Mouse (Mus musculus): Measurements from ENCODE around the gene Sppl3. TPM values are rescaled to one million over a fixed set of nuclear protein-coding genes. Genes with fewer than 3 reads are reported as not detected.

Sppl3 gene
- total and polyA plus RNA-seq, 2 experiments from 2014 or later, result 37.1 to 153 TPM

GRCm38 (mm10) chr5:115145976-115146746 lies 135.2 kb downstream of the Sppl3 start:
- Histone ChIP-seq H3K27me3 (ENCODE audit: insufficient read depth, low read length) (no peaks in the 10 kb centered on the region), H3K4me3 (ENCODE audit: low read depth, low read length) (no peak overlapping the region), H3K9me3 (ENCODE audit: low read length) (no peaks in the 10 kb centered on the region), H3K9ac (replicated peaks; ENCODE audit: low read length, poor library complexity, severe bottlenecking) (no peak overlapping the region), H3K27ac (ENCODE audit: low read depth, low read length) (no peak overlapping the region), H3K4me2 (ENCODE audit: low read depth, low read length, poor library complexity, severe bottlenecking) (no peak overlapping the region), H3K4me1 (ENCODE audit: insufficient read depth, low read length) (no peaks in the 10 kb centered on the region), H3K36me3 (ENCODE audit: insufficient read depth, low read length) (peaks cover 59% of the 10 kb centered on the region)
- TF ChIP-seq CTCF (IDR thresholded peaks at IDR 0.05), result no peak
- WGBS, result 88% methylated on average over 6 of the region's 6 CpGs
- no peak for DNase-seq (ENCODE audit: low spot score)
- ATAC-seq (ENCODE audit: low FRiP score), result no peak

GRCm38 (mm10) chr5:115146747-115147130 lies 135.8 kb downstream of the Sppl3 start:
- Histone ChIP-seq H3K36me3 (ENCODE audit: insufficient read depth, low read length) (peaks cover 59% of the 10 kb centered on the region), H3K27me3 (ENCODE audit: insufficient read depth, low read length) (no peaks in the 10 kb centered on the region), H3K27ac (ENCODE audit: low read depth, low read length) (no peak overlapping the region), H3K4me1 (ENCODE audit: insufficient read depth, low read length) (no peaks in the 10 kb centered on the region), H3K4me2 (ENCODE audit: low read depth, low read length, poor library complexity, severe bottlenecking) (no peak overlapping the region), H3K9me3 (ENCODE audit: low read length) (no peaks in the 10 kb centered on the region), H3K9ac (replicated peaks; ENCODE audit: low read length, poor library complexity, severe bottlenecking) (no peak overlapping the region), H3K4me3 (ENCODE audit: low read depth, low read length) (no peak overlapping the region)
- ATAC-seq (ENCODE audit: low FRiP score), result no peak
- DNase-seq (ENCODE audit: low spot score), result no peak
- no peak for TF ChIP-seq CTCF (IDR thresholded peaks at IDR 0.05)

GRCm38 (mm10) chr5:115147388-115147787 lies 136.5 kb downstream of the Sppl3 start:
- Histone ChIP-seq H3K36me3 (ENCODE audit: insufficient read depth, low read length) (peaks cover 59% of the 10 kb centered on the region), H3K4me2 (ENCODE audit: low read depth, low read length, poor library complexity, severe bottlenecking) (no peak overlapping the region), H3K27ac (ENCODE audit: low read depth, low read length) (no peak overlapping the region), H3K9ac (replicated peaks; ENCODE audit: low read length, poor library complexity, severe bottlenecking) (no peak overlapping the region), H3K27me3 (ENCODE audit: insufficient read depth, low read length) (no peaks in the 10 kb centered on the region), H3K4me3 (ENCODE audit: low read depth, low read length) (no peak overlapping the region), H3K4me1 (ENCODE audit: insufficient read depth, low read length) (no peaks in the 10 kb centered on the region), H3K9me3 (ENCODE audit: low read length) (no peaks in the 10 kb centered on the region)
- 99% methylated on average over 3 of the region's 3 CpGs for WGBS
- DNase-seq (ENCODE audit: low spot score) (no peak), ATAC-seq (ENCODE audit: low FRiP score) (no peak)
- no peak for TF ChIP-seq CTCF (IDR thresholded peaks at IDR 0.05)

- H3K4me1 ChIP-seq (ENCODE audit: insufficient read depth, low read length), result no peaks in the 10 kb centered on the region
- no peaks in the 10 kb centered on the region for H3K9me3 ChIP-seq (ENCODE audit: low read length)
- TF ChIP-seq CTCF (IDR thresholded peaks at IDR 0.05), result no peak
- H3K27me3 ChIP-seq (ENCODE audit: insufficient read depth, low read length), result no peaks in the 10 kb centered on the region
- H3K36me3 ChIP-seq (ENCODE audit: insufficient read depth, low read length), result peaks cover 59% of the 10 kb centered on the region
- DNase-seq (ENCODE audit: low spot score) (no peak), ATAC-seq (ENCODE audit: low FRiP score) (no peak)
- H3K27ac ChIP-seq (ENCODE audit: low read depth, low read length), result no peak overlapping the region
- H3K4me3 ChIP-seq (ENCODE audit: low read depth, low read length), result no peak overlapping the region
- H3K9ac ChIP-seq (replicated peaks; ENCODE audit: low read length, poor library complexity, severe bottlenecking), result no peak overlapping the region
- 93% methylated on average over 8 of the region's 8 CpGs for whole genome bisulfite sequencing
- no peak overlapping the region for H3K4me2 ChIP-seq (ENCODE audit: low read depth, low read length, poor library complexity, severe bottlenecking)
Measured at GRCm38 (mm10) chr5:115148378-115148777, 137.4 kb downstream of the Sppl3 start.

Other genes with a start within 250 kb of the Sppl3 start
- gene Ankrd13a, start 236.5 kb upstream of the Sppl3 start, total RNA-seq (2014; rRNA removed), result 39.3 and 47.3 TPM in 2 replicates
- gene Ankrd13a, start 236.5 kb upstream of the Sppl3 start, polyA plus RNA-seq (2015; fragmentation: Nextera tagmentation; extraction: Ambion mirVana), result 22.4 and 24.9 TPM in 2 replicates
- gene Git2, start 235.6 kb upstream of the Sppl3 start, total RNA-seq (2014; rRNA removed), result 41.8 and 45.1 TPM in 2 replicates
- 25.5 and 33.8 TPM in 2 replicates for gene Git2, start 235.6 kb upstream of the Sppl3 start, polyA plus RNA-seq (2015; fragmentation: Nextera tagmentation; extraction: Ambion mirVana)
- 299 and 345 TPM in 2 replicates for gene 1500011B03Rik, start 187.7 kb upstream of the Sppl3 start, total RNA-seq (2014; rRNA removed)
- gene 1500011B03Rik, start 187.7 kb upstream of the Sppl3 start, polyA plus RNA-seq (2015; fragmentation: Nextera tagmentation; extraction: Ambion mirVana), result 372 and 393 TPM in 2 replicates
- gene 4930519G04Rik, start 157.5 kb upstream of the Sppl3 start, total RNA-seq (2014; rRNA removed), result not detected in 2 replicates
- gene 4930519G04Rik, start 157.5 kb upstream of the Sppl3 start, polyA plus RNA-seq (2015; fragmentation: Nextera tagmentation; extraction: Ambion mirVana), result not detected in 2 replicates
- gene Gm9936, start 152.5 kb upstream of the Sppl3 start, total RNA-seq (2014; rRNA removed), result 5.8 and 6.7 TPM in 2 replicates
- gene Gm9936, start 152.5 kb upstream of the Sppl3 start, polyA plus RNA-seq (2015; fragmentation: Nextera tagmentation; extraction: Ambion mirVana), result 3.1 and 3.3 TPM in 2 replicates
- 1.8 and 6.3 TPM in 2 replicates for gene Oasl2, start 114.2 kb upstream of the Sppl3 start, total RNA-seq (2014; rRNA removed)
- gene Oasl2, start 114.2 kb upstream of the Sppl3 start, polyA plus RNA-seq (2015; fragmentation: Nextera tagmentation; extraction: Ambion mirVana), result 3.9 and 5.1 TPM in 2 replicates
- 0.24 and 3.8 TPM in 2 replicates for gene Oasl1, start 87.9 kb upstream of the Sppl3 start, total RNA-seq (2014; rRNA removed)
- 0.32 and 0.79 TPM in 2 replicates for gene Oasl1, start 87.9 kb upstream of the Sppl3 start, polyA plus RNA-seq (2015; fragmentation: Nextera tagmentation; extraction: Ambion mirVana)
- gene 2210016L21Rik, start 69.0 kb upstream of the Sppl3 start, total RNA-seq (2014; rRNA removed), result 62.9 and 71.3 TPM in 2 replicates
- 189 and 225 TPM in 2 replicates for gene 2210016L21Rik, start 69.0 kb upstream of the Sppl3 start, polyA plus RNA-seq (2015; fragmentation: Nextera tagmentation; extraction: Ambion mirVana)
- gene Hnf1a, start 40.0 kb upstream of the Sppl3 start, total RNA-seq (2014; rRNA removed), result not detected in 2 replicates
- 0.05 and 0.06 TPM in 2 replicates for gene Hnf1a, start 40.0 kb upstream of the Sppl3 start, polyA plus RNA-seq (2015; fragmentation: Nextera tagmentation; extraction: Ambion mirVana)
- gene Gm10401, start 87.2 kb downstream of the Sppl3 start, total RNA-seq (2014; rRNA removed), result not detected in 2 replicates
- 42.9 and 44.1 TPM in 2 replicates for gene Gm10401, start 87.2 kb downstream of the Sppl3 start, polyA plus RNA-seq (2015; fragmentation: Nextera tagmentation; extraction: Ambion mirVana)
- 16.5 and 17.4 TPM in 2 replicates for gene Acads, start 108.2 kb downstream of the Sppl3 start, total RNA-seq (2014; rRNA removed)
- 13.4 and 14.1 TPM in 2 replicates for gene Acads, start 108.2 kb downstream of the Sppl3 start, polyA plus RNA-seq (2015; fragmentation: Nextera tagmentation; extraction: Ambion mirVana)
- 28.4 and 30.0 TPM in 2 replicates for gene Unc119b, start 123.8 kb downstream of the Sppl3 start, total RNA-seq (2014; rRNA removed)
- gene Unc119b, start 123.8 kb downstream of the Sppl3 start, polyA plus RNA-seq (2015; fragmentation: Nextera tagmentation; extraction: Ambion mirVana), result 16.9 and 18.4 TPM in 2 replicates
- gene Mlec, start 147.0 kb downstream of the Sppl3 start, total RNA-seq (2014; rRNA removed), result 61.7 and 64.6 TPM in 2 replicates
- gene Mlec, start 147.0 kb downstream of the Sppl3 start, polyA plus RNA-seq (2015; fragmentation: Nextera tagmentation; extraction: Ambion mirVana), result 11.4 and 16.2 TPM in 2 replicates
- gene Cabp1, start 183.2 kb downstream of the Sppl3 start, total RNA-seq (2014; rRNA removed), result 15.5 and 29.8 TPM in 2 replicates
- gene Cabp1, start 183.2 kb downstream of the Sppl3 start, polyA plus RNA-seq (2015; fragmentation: Nextera tagmentation; extraction: Ambion mirVana), result 11.1 and 12.7 TPM in 2 replicates
- gene Pop5, start 224.7 kb downstream of the Sppl3 start, total RNA-seq (2014; rRNA removed), result 33.2 and 41.5 TPM in 2 replicates
- 95.5 and 101 TPM in 2 replicates for gene Pop5, start 224.7 kb downstream of the Sppl3 start, polyA plus RNA-seq (2015; fragmentation: Nextera tagmentation; extraction: Ambion mirVana)